Mouse (Mus musculus) kidney, adult 2 months (tissue): Measurements from ENCODE around the gene Cideb.

Source experiments
- CTCF ChIP-seq: fragments of 200-500 bp; conservative IDR thresholded peaks from 2 replicates; pipeline ENCODE4 v1.5.1; 2011; ENCODE audit warnings: low read depth, mild to moderate bottlenecking, control low read depth, low read length, moderate library complexity, mixed read lengths; ENCODE audit not compliant: insufficient read depth, insufficient read length
- POLR2A ChIP-seq: fragments of 200-500 bp; IDR thresholded peaks from one replicate; pipeline ENCODE4 v1.6.1; 2011; ENCODE audit warnings: low read depth, low read length, control low read depth

DNA sequence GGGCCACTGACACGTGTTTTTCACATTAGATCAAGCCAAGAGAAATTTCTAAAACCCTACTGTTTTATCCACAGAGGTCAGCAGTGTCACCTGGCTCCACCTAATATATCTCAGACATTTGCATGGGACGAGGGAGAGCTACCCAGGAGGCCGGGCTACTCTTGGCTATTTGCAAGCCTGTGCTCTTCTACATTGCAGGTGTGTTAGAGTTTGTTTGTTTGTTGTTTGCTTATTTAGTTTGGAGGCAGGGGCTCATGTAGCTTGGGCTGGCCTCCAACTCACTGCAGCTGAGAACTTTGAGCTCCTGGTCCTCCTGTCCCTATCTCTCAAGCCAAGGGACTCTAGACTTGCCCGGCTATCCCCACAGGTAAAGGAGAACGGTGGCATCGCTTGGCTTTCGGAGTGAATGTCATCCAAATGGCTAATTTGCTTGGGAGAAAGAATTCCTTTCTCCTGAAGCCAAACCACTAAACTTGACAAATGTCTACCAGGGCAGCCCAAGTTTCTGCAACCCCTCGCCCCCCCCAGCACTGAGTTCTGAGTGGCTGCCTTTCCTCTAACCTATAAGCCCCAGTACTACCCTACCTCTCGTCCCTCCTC is 24.2 kb upstream of the Cideb start:
- TF ChIP-seq CTCF (no peak), POLR2A (no peak)
